Mouse (Mus musculus): ENCODE results near the gene Ppp1cb. TPM values are rescaled to one million over a fixed set of nuclear protein-coding genes. Genes with fewer than 3 reads are reported as not detected.
"Not testable (repeated sequence)": the region's sequence is repeated elsewhere in the genome, so short reads cannot be mapped to it uniquely, and the experiment has no call there.

The Ppp1cb gene
- polyA plus RNA-seq, 1 experiment from 2014 or later, result 219 TPM

DNA sequence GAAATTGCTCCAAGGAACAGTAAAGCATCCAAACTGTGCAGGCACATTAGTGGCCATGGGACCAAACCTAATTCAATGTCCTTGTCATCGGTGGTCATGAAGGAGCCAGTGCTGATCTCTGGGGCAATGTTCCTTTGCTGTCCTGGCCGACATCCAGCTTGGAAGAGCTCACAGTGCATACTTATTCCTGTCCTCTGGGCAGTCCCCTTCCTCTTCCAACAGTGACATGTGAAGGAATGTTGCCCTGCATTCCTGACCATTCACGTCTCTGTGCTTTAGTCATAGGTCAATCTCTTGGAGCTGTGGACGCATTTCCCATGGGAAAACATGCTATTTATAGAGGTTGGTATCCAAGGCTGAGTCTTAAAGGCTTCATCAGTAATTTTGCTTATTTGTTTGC is 41.8 kb upstream of the Ppp1cb start:
- Histone ChIP-seq H3K4me3 (ENCODE audit: low read length) (no peak overlapping the region), H3K4me2 (replicated peaks; ENCODE audit: low read depth, low read length) (no peak overlapping the region), H3K9me3 (ENCODE audit: control insufficient read depth, low read length) (no peaks in the 10 kb centered on the region), H3K27ac (ENCODE audit: low read depth, low read length) (no peak overlapping the region), H3K9ac (ENCODE audit: low read depth, low read length) (no peak overlapping the region), H3K4me1 (ENCODE audit: control insufficient read depth, insufficient read depth, low read length) (peaks cover 25% of the 10 kb centered on the region), H3K27me3 (ENCODE audit: control insufficient read depth, insufficient read depth, low read length) (no peaks in the 10 kb centered on the region), H3K36me3 (ENCODE audit: control insufficient read depth, insufficient read depth, low read length) (no peaks in the 10 kb centered on the region)
- ATAC-seq (ENCODE audit: low FRiP score, low TSS enrichment), result no peak
- WGBS, result 50% methylated on average over 4 of the region's 4 CpGs

DNA sequence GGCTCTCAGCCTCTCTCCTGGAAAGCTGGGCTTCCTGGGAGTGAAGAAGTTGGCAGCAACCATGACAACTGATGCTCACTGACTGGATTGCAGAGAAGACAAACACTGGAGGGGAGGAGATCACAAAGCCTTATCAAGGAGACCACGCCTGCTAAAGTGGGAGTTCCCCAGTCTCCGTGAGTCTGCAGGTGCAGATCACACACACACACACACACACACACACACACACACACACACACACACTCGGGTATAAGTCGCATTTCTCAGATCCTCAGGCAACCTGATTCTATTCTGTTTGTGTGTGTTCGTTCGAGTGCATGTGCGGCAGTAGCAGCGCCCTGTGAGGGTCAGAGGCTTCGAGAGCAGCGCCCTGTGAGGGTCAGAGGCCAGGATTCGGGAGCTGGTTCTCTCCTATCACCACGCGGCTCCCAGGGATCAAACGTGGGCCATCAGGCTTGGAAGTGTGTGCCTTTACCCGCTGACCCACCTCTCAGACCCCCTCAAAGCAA is 36.5 kb upstream of the Ppp1cb start:
- Histone ChIP-seq H3K27ac (ENCODE audit: low read depth, low read length) (no peak overlapping the region), H3K27me3 (ENCODE audit: control insufficient read depth, insufficient read depth, low read length) (no peaks in the 10 kb centered on the region), H3K36me3 (ENCODE audit: control insufficient read depth, insufficient read depth, low read length) (no peaks in the 10 kb centered on the region), H3K4me1 (ENCODE audit: control insufficient read depth, insufficient read depth, low read length) (peaks cover 23% of the 10 kb centered on the region), H3K4me2 (replicated peaks; ENCODE audit: low read depth, low read length) (no peak overlapping the region), H3K4me3 (ENCODE audit: low read length) (no peak overlapping the region), H3K9ac (ENCODE audit: low read depth, low read length) (no peak overlapping the region), H3K9me3 (ENCODE audit: control insufficient read depth, low read length) (no peaks in the 10 kb centered on the region)
- WGBS, result 17% methylated on average over 15 of the region's 15 CpGs
- no peak for ATAC-seq (ENCODE audit: low FRiP score, low TSS enrichment)

DNA sequence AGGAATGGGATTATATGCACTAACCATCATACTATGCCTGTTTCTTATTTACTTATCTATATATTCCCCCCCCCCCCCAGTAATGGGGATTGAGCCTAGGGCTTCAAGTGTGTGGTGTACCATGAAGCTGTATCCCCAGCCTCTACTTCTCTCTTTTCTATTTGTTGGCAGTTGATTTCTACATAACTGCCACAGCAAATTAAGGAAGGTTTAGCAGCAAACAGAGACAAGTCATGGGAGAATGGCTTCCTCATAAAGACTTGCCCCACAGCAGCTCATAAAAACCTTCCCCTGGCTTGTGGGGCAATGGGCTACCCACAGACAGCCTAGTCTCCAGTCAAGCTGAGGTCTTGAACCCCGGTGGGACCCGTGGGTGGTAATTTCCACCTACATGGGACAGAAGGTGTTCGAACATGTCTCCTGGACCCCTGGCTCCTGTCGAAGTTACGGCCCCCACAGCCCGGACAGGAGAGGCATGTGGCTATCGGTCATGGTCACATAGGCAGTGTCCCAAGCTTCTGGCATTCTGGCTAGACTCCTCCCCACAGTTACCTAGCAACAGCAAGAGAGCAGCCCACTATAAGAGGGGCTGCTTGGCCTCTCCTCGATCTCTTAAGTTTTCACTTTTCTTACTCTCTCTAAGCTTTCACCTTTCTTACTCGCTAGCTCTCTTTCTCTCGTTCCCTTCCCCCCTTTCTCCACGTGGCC is 35.1 kb upstream of the Ppp1cb start:
- ATAC-seq (ENCODE audit: low FRiP score, low TSS enrichment), result peak; percentile 76
- Histone ChIP-seq H3K9me3 (ENCODE audit: control insufficient read depth, low read length) (no peaks in the 10 kb centered on the region), H3K4me2 (replicated peaks; ENCODE audit: low read depth, low read length) (peak overlapping the region; percentile 34), H3K27me3 (ENCODE audit: control insufficient read depth, insufficient read depth, low read length) (no peaks in the 10 kb centered on the region), H3K27ac (ENCODE audit: low read depth, low read length) (no peak overlapping the region), H3K9ac (ENCODE audit: low read depth, low read length) (no peak overlapping the region), H3K36me3 (ENCODE audit: control insufficient read depth, insufficient read depth, low read length) (no peaks in the 10 kb centered on the region), H3K4me3 (ENCODE audit: low read length) (no peak overlapping the region), H3K4me1 (ENCODE audit: control insufficient read depth, insufficient read depth, low read length) (peaks cover 23% of the 10 kb centered on the region)
- WGBS, result 20% methylated on average over 11 of the region's 11 CpGs

DNA sequence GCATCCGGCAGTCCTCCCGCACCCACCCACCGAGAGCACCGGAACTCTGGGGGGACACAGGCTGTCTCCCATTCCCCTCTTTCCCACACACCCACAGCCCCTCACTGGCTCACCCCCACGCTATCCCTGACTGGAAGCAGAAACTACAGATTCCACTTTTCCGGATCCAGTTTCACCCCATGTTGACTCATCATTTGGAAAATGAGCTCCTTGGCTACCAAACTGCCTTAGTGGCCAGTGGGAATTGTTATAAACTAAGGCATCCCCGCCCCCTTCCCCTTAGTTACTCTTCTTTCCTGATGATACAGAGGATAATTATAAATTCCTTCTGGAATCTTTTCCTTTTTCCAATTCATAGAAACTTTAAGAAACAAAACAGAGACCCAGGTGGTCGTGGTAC is 34.2 kb upstream of the Ppp1cb start:
- ATAC-seq (ENCODE audit: low FRiP score, low TSS enrichment), result 0 out of 2 replicates have a peak, but pooled peaks have one; percentile 41
- H3K27me3 ChIP-seq (ENCODE audit: control insufficient read depth, insufficient read depth, low read length), result no peaks in the 10 kb centered on the region
- H3K9ac ChIP-seq (ENCODE audit: low read depth, low read length), result no peak overlapping the region
- 55% methylated on average over 8 of the region's 8 CpGs for WGBS
- H3K9me3 ChIP-seq (ENCODE audit: control insufficient read depth, low read length), result no peaks in the 10 kb centered on the region
- no peak overlapping the region for H3K27ac ChIP-seq (ENCODE audit: low read depth, low read length)
- no peak overlapping the region for H3K4me3 ChIP-seq (ENCODE audit: low read length)
- H3K4me2 ChIP-seq (replicated peaks; ENCODE audit: low read depth, low read length), result no peak overlapping the region
- peaks cover 23% of the 10 kb centered on the region for H3K4me1 ChIP-seq (ENCODE audit: control insufficient read depth, insufficient read depth, low read length)
- no peaks in the 10 kb centered on the region for H3K36me3 ChIP-seq (ENCODE audit: control insufficient read depth, insufficient read depth, low read length)

DNA sequence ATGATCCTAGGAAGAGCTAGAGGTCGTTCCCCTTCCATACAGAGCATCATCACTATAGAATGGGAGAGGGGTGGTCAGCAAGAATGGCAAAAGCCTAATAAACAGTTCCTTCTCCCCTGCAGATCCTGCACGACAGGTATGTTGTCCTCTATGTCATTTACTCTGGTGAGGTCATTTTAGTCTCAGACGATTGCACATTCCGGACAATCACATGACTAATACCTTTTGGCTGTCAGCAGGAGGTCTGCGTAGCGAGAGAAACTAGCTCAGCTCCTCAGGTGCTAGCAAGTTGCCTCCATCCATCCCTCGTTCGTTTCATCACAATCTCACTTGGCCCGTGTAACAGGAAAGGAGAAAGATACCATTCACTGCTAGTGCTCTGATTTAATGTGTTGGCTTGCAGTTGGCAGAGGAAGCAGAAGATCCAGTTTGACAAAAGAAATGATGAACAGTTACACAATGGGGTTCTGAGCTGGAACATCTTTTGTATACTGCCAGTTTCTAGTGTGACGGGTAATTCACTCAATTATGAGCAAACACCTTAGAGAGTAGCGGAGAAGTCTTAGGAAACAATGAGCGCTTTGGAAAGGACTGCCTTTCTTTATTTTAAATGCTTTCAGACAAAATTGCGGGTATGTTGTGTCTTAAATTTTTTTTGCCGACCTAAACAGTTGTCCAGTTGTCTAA is 33.0 kb upstream of the Ppp1cb start:
- WGBS, result 70% methylated on average over 14 of the region's 14 CpGs

DNA sequence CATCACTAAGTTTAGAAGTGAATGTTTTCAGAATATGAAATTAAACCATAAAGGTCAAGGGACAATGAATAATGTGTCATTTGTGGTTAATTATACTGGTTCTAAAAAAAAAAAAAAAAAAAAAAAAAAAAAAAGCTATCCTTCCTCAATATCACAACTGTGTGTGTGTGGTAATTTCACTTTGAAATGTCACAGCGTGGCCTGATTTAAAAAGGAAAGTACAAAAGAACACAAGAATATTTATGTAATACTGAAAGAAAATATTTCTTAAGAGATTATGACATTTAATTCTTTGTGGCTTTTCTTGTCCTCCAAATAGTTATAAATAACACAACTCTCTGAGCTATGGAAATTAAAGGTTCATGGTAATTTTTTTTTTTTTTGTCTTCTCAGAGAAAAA is 28.2 kb upstream of the Ppp1cb start:
- ATAC-seq (ENCODE audit: low FRiP score, low TSS enrichment), result no peak
- no peaks in the 10 kb centered on the region for H3K9me3 ChIP-seq (ENCODE audit: control insufficient read depth, low read length)
- no peaks in the 10 kb centered on the region for H3K27me3 ChIP-seq (ENCODE audit: control insufficient read depth, insufficient read depth, low read length)
- H3K4me1 ChIP-seq (ENCODE audit: control insufficient read depth, insufficient read depth, low read length), result no peaks in the 10 kb centered on the region
- H3K27ac ChIP-seq (ENCODE audit: low read depth, low read length), result no peak overlapping the region
- no peak overlapping the region for H3K4me2 ChIP-seq (replicated peaks; ENCODE audit: low read depth, low read length)
- 88% methylated on average over 1 of the region's 1 CpGs for whole genome bisulfite sequencing
- H3K9ac ChIP-seq (ENCODE audit: low read depth, low read length), result no peak overlapping the region
- H3K36me3 ChIP-seq (ENCODE audit: control insufficient read depth, insufficient read depth, low read length), result no peaks in the 10 kb centered on the region
- H3K4me3 ChIP-seq (ENCODE audit: low read length), result no peak overlapping the region

More for the DNA sequence above, 33.0 kb upstream of the Ppp1cb start:
- Histone ChIP-seq H3K27ac (ENCODE audit: low read depth, low read length) (no peak overlapping the region), H3K27me3 (ENCODE audit: control insufficient read depth, insufficient read depth, low read length) (no peaks in the 10 kb centered on the region), H3K4me1 (ENCODE audit: control insufficient read depth, insufficient read depth, low read length) (peaks cover 23% of the 10 kb centered on the region), H3K9me3 (ENCODE audit: control insufficient read depth, low read length) (no peaks in the 10 kb centered on the region), H3K4me2 (replicated peaks; ENCODE audit: low read depth, low read length) (no peak overlapping the region), H3K36me3 (ENCODE audit: control insufficient read depth, insufficient read depth, low read length) (no peaks in the 10 kb centered on the region), H3K9ac (ENCODE audit: low read depth, low read length) (no peak overlapping the region), H3K4me3 (ENCODE audit: low read length) (no peak overlapping the region)
- no peak for ATAC-seq (ENCODE audit: low FRiP score, low TSS enrichment)

DNA sequence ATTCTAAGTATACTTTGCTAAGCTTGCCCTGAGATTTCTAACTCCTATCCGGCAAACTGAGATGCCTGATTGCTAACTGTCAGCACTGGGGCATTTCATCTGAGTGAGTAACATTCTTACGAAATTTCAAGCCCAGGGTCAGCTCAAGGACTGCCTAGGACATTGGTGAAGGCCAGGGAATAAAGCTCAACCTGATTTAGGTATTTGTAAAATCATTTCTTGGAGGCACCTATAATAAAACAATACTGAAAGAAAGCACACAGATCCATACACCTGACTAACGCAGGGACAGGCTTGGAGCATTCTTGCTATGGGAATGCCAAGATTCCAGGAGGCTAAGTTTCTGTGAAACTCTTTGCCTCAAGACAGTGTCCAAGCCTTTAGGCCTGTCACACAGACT is 24.3 kb upstream of the Ppp1cb start:
- H3K9ac ChIP-seq (ENCODE audit: low read depth, low read length); H3K36me3 ChIP-seq (ENCODE audit: control insufficient read depth, insufficient read depth, low read length); H3K27ac ChIP-seq (ENCODE audit: low read depth, low read length); H3K4me2 ChIP-seq (replicated peaks; ENCODE audit: low read depth, low read length); H3K4me3 ChIP-seq (ENCODE audit: low read length); H3K27me3 ChIP-seq (ENCODE audit: control insufficient read depth, insufficient read depth, low read length); H3K9me3 ChIP-seq (ENCODE audit: control insufficient read depth, low read length); H3K4me1 ChIP-seq (ENCODE audit: control insufficient read depth, insufficient read depth, low read length); ATAC-seq (ENCODE audit: low FRiP score, low TSS enrichment): not testable (repeated sequence)
- WGBS, result 89% methylated on average over 3 of the region's 3 CpGs

DNA sequence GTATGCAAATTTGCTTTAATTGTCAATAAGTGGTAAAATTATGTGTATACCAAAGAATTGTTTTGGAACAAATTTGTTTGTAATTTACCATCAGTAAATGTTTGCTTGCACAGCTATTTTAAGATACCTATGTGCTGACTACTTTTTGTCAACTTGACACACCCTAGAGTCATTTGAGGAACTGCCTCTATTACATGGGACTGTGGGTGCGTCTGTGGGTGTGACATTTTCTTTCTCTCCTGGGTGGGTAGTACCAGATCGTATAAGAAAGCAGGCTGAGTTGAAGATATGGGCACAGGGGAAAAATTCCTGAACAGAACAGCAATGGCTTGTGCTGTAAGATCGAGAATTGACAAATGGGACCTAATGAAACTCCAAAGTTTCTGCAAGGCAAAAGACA is 23.0 kb upstream of the Ppp1cb start:
- Histone ChIP-seq H3K4me1 (ENCODE audit: control insufficient read depth, insufficient read depth, low read length) (no peaks in the 10 kb centered on the region), H3K27me3 (ENCODE audit: control insufficient read depth, insufficient read depth, low read length) (no peaks in the 10 kb centered on the region), H3K36me3 (ENCODE audit: control insufficient read depth, insufficient read depth, low read length) (no peaks in the 10 kb centered on the region), H3K4me3 (ENCODE audit: low read length) (no peak overlapping the region), H3K27ac (ENCODE audit: low read depth, low read length) (no peak overlapping the region), H3K9ac (ENCODE audit: low read depth, low read length) (no peak overlapping the region), H3K4me2 (replicated peaks; ENCODE audit: low read depth, low read length) (no peak overlapping the region), H3K9me3 (ENCODE audit: control insufficient read depth, low read length) (no peaks in the 10 kb centered on the region)
- ATAC-seq (ENCODE audit: low FRiP score, low TSS enrichment), result no peak
- 87% methylated on average over 3 of the region's 3 CpGs for WGBS

DNA sequence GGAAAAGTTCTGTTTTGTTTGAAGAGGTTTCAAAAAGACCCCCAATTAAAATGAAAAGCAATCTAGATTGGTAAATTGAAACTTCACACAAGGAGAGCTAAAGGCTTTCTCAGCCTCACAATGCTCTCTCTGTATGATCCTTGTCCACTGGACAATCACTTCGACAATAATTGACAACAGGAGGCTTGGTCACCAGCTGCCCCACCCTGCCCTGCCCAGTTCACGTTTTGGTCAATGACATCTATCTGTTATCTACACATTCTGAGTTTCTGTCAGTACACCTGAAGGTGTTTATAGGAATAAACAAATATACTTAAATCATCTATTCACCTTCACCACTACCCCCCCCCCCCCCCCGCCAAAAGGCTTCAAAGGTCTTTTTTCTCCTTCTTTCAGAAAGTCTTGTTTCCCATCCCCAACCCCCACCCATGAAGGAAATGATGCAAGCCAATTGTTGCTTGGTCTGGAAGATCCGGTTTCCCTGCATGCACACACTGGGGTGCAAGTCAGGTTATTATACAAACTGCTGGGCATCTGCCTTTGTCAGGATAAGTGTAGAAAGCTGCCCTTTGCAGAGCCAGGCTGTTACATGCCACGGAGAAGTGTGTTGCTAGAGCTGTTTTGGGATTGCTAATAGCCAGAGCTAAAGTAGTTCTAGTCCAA is 20.6 kb upstream of the Ppp1cb start:
- no peak for ATAC-seq (ENCODE audit: low FRiP score, low TSS enrichment)
- H3K9ac ChIP-seq (ENCODE audit: low read depth, low read length), result no peak overlapping the region
- no peak overlapping the region for H3K27ac ChIP-seq (ENCODE audit: low read depth, low read length)
- H3K4me3 ChIP-seq (ENCODE audit: low read length), result no peak overlapping the region
- no peaks in the 10 kb centered on the region for H3K9me3 ChIP-seq (ENCODE audit: control insufficient read depth, low read length)
- no peak overlapping the region for H3K4me2 ChIP-seq (replicated peaks; ENCODE audit: low read depth, low read length)
- 0 out of 2 replicates have a peak, but pooled peaks cover 5% of the 10 kb centered on the region for H3K4me1 ChIP-seq (ENCODE audit: control insufficient read depth, insufficient read depth, low read length)
- WGBS, result 46% methylated on average over 5 of the region's 5 CpGs
- no peaks in the 10 kb centered on the region for H3K36me3 ChIP-seq (ENCODE audit: control insufficient read depth, insufficient read depth, low read length)
- no peaks in the 10 kb centered on the region for H3K27me3 ChIP-seq (ENCODE audit: control insufficient read depth, insufficient read depth, low read length)
